Mouse (Mus musculus) MEL (cell line): ENCODE results near the gene Znrf1. TPM values are rescaled to one million over a fixed set of nuclear protein-coding genes. Genes with fewer than 3 reads are reported as not detected.
A peak's percentile ranks its signal among the peaks of the same experiment; 100 is the strongest.

ENCODE experiments used
- DNase-seq: peaks from one replicate; pipeline ENCODE4 v3.0.0; 2011; ENCODE audit warnings: low read depth, low spot score
- H3K27ac ChIP-seq: 2 replicates; pipeline ENCODE4 v1.5.1; 2012; ENCODE audit warnings: low read depth, mild to moderate bottlenecking, control low read depth, low read length, moderate library complexity; ENCODE audit not compliant: control insufficient read depth
- H3K27me3 ChIP-seq, 2 experiments: fragments of 150-350 bp in 1 of 2; sonication (generic) in 1 of 2; 2 replicates each; pipeline ENCODE4 v1.6.1; 2012; ENCODE audit warnings: low read length in 2 of 2, mild to moderate bottlenecking in 2 of 2, improper control_type of control experiment in 1 of 2, moderate library complexity in 1 of 2; ENCODE audit not compliant: insufficient read depth in 2 of 2, control insufficient read depth in 1 of 2
- H3K36me3 ChIP-seq, 2 experiments: 2 replicates each; pipeline ENCODE4 v1.6.1; 2012 to 2014; ENCODE audit warnings: low read length in 2 of 2, improper control_type of control experiment in 1 of 2, inconsistent platforms in 1 of 2, mild to moderate bottlenecking in 1 of 2; ENCODE audit not compliant: insufficient read depth in 2 of 2, control insufficient read depth in 1 of 2
- H3K4me1 ChIP-seq, 2 experiments: fragments of 150-350 bp in 1 of 2; sonication (generic) in 1 of 2; 2 replicates each; pipeline ENCODE4 v1.6.1; 2012; ENCODE audit warnings: low read length in 2 of 2, improper control_type of control experiment in 1 of 2, mild to moderate bottlenecking in 1 of 2; ENCODE audit not compliant: insufficient read depth in 2 of 2, control insufficient read depth in 1 of 2
- H3K4me3 ChIP-seq, 2 experiments: fragments of 150-350 bp in 1 of 2; sonication (generic) in 1 of 2; 2 replicates each; pipeline ENCODE4 v1.5.1; 2012; ENCODE audit warnings: low read depth in 2 of 2, low read length in 2 of 2, mild to moderate bottlenecking in 2 of 2, moderate library complexity in 2 of 2, control low read depth in 1 of 2, improper control_type of control experiment in 1 of 2; ENCODE audit not compliant: control insufficient read depth in 1 of 2, insufficient read depth in 1 of 2
- H3K79me2 ChIP-seq: 2 replicates; pipeline ENCODE4 v1.6.1; 2012; ENCODE audit warnings: mild to moderate bottlenecking, low read length, moderate library complexity; ENCODE audit not compliant: control insufficient read depth, poor library complexity, insufficient read depth
- H3K9ac ChIP-seq: 2 replicates; pipeline ENCODE4 v1.6.1; 2012; ENCODE audit warnings: low read depth, mild to moderate bottlenecking, control low read depth, low read length, moderate library complexity; ENCODE audit not compliant: control insufficient read depth, poor library complexity, severe bottlenecking
- H3K9me3 ChIP-seq: fragments of 150-350 bp; sonication (generic); replicated peaks from 2 replicates; pipeline ENCODE4 v1.6.1; 2012; ENCODE audit warnings: mild to moderate bottlenecking, low read length, improper control_type of control experiment, moderate library complexity; ENCODE audit not compliant: insufficient read depth
- CHD1 ChIP-seq: IDR thresholded peaks from 2 replicates; pipeline ENCODE4 v1.6.1; 2012; ENCODE audit warnings: low read depth, mild to moderate bottlenecking, inconsistent platforms, low read length, improper control_type of control experiment
- CHD2 ChIP-seq: IDR thresholded peaks from 2 replicates; pipeline ENCODE4 v1.6.1; 2011; ENCODE audit warnings: low read length, improper control_type of control experiment
- CTCF ChIP-seq, 3 experiments: IDR thresholded peaks in 2 of 3; conservative IDR thresholded peaks in 1 of 3; 2 replicates each; pipeline ENCODE4 v1.5.1; 2011 to 2012; ENCODE audit warnings: low read length in 3 of 3, low read depth in 2 of 3, mild to moderate bottlenecking in 2 of 3, improper control_type of control experiment in 1 of 3, inconsistent platforms in 1 of 3, mixed read lengths in 1 of 3, moderate library complexity in 1 of 3; ENCODE audit not compliant: control insufficient read depth in 1 of 3, insufficient read depth in 1 of 3, poor library complexity in 1 of 3, severe bottlenecking in 1 of 3
- E2F4 ChIP-seq: IDR thresholded peaks from 2 replicates; pipeline ENCODE4 v1.6.1; 2011; ENCODE audit warnings: low read depth, low read length, improper control_type of control experiment, borderline replicate concordance
- ELF1 ChIP-seq: IDR thresholded peaks from 2 replicates; pipeline ENCODE4 v1.6.1; 2014; ENCODE audit warnings: low read depth, mild to moderate bottlenecking, inconsistent platforms, low read length, improper control_type of control experiment, moderate library complexity
- EP300 ChIP-seq, 2 experiments: IDR thresholded peaks; 2 replicates each; pipeline ENCODE4 v1.6.1; 2011; ENCODE audit warnings: improper control_type of control experiment in 2 of 2, low read length in 2 of 2, low read depth in 1 of 2, mild to moderate bottlenecking in 1 of 2
- ETS1 ChIP-seq: IDR thresholded peaks from 2 replicates; pipeline ENCODE4 v1.6.1; 2012; ENCODE audit warnings: low read depth, mild to moderate bottlenecking, inconsistent platforms, low read length, improper control_type of control experiment, moderate library complexity
- GATA1 ChIP-seq: IDR thresholded peaks from 2 replicates; pipeline ENCODE4 v1.6.1; 2011; ENCODE audit warnings: low read depth, low read length, improper control_type of control experiment
- JUND ChIP-seq: IDR thresholded peaks from 2 replicates; pipeline ENCODE4 v1.6.1; 2011; ENCODE audit warnings: low read depth, mild to moderate bottlenecking, improper control_type of control experiment, low read length
- KAT2A ChIP-seq: conservative IDR thresholded peaks from 2 replicates; pipeline ENCODE4 v1.6.1; 2012; ENCODE audit warnings: low read depth, low read length, improper control_type of control experiment, inconsistent platforms
- MAX ChIP-seq: IDR thresholded peaks from 2 replicates; pipeline ENCODE4 v1.6.1; 2011; ENCODE audit warnings: low read length, improper control_type of control experiment
- MEF2A ChIP-seq: IDR thresholded peaks from 2 replicates; pipeline ENCODE4 v1.6.1; 2014; ENCODE audit warnings: low read depth, mild to moderate bottlenecking, inconsistent platforms, low read length, improper control_type of control experiment; ENCODE audit not compliant: poor library complexity, insufficient replicate concordance, severe bottlenecking; ENCODE audit errors: extremely low read depth
- MXI1 ChIP-seq: IDR thresholded peaks from 2 replicates; pipeline ENCODE4 v1.6.1; 2011; ENCODE audit warnings: mild to moderate bottlenecking, low read depth, low read length, improper control_type of control experiment
- MYB ChIP-seq: IDR thresholded peaks from 2 replicates; pipeline ENCODE4 v1.6.1; 2011; ENCODE audit warnings: mild to moderate bottlenecking, low read depth, low read length, improper control_type of control experiment
- NELFE ChIP-seq: IDR thresholded peaks from 2 replicates; pipeline ENCODE4 v1.6.1; 2011; ENCODE audit warnings: low read depth, low read length, improper control_type of control experiment
- NRF1 ChIP-seq: IDR thresholded peaks from 2 replicates; pipeline ENCODE4 v1.6.1; 2014; ENCODE audit warnings: low read depth, mild to moderate bottlenecking, inconsistent platforms, low read length, improper control_type of control experiment, moderate library complexity; ENCODE audit not compliant: poor library complexity, insufficient read depth, severe bottlenecking
- POLR2A ChIP-seq, 2 experiments: IDR thresholded peaks; 2 replicates each; pipeline ENCODE4 v1.6.1; 2011 to 2012; ENCODE audit warnings: low read length in 2 of 2, mild to moderate bottlenecking in 2 of 2, control low read depth in 1 of 2, improper control_type of control experiment in 1 of 2, low read depth in 1 of 2, moderate library complexity in 1 of 2; ENCODE audit not compliant: control insufficient read depth in 1 of 2, insufficient read depth in 1 of 2, poor library complexity in 1 of 2
- SIN3A ChIP-seq: IDR thresholded peaks from 2 replicates; pipeline ENCODE4 v1.6.1; 2012; ENCODE audit warnings: low read length, improper control_type of control experiment, inconsistent platforms
- TAL1 ChIP-seq: IDR thresholded peaks from 2 replicates; pipeline ENCODE4 v1.6.1; 2012; ENCODE audit warnings: mild to moderate bottlenecking, inconsistent platforms, low read length, moderate library complexity, mixed read lengths
- TCF12 ChIP-seq: IDR thresholded peaks from 2 replicates; pipeline ENCODE4 v1.6.1; 2014; ENCODE audit warnings: low read depth, mild to moderate bottlenecking, inconsistent platforms, low read length, improper control_type of control experiment, moderate library complexity
- UBTF ChIP-seq: IDR thresholded peaks from 2 replicates; pipeline ENCODE4 v1.6.1; 2012; ENCODE audit warnings: low read depth, mild to moderate bottlenecking, inconsistent platforms, low read length, improper control_type of control experiment, moderate library complexity, borderline replicate concordance; ENCODE audit not compliant: insufficient read depth
- USF1 ChIP-seq: IDR thresholded peaks from 2 replicates; pipeline ENCODE4 v1.6.1; 2014; ENCODE audit warnings: low read depth, mild to moderate bottlenecking, inconsistent platforms, low read length, improper control_type of control experiment, moderate library complexity
- USF2 ChIP-seq, 2 experiments: IDR thresholded peaks; 2 replicates each; pipeline ENCODE4 v1.6.1; 2011 to 2012; ENCODE audit warnings: improper control_type of control experiment in 2 of 2, low read length in 2 of 2, borderline replicate concordance in 1 of 2, inconsistent platforms in 1 of 2, low read depth in 1 of 2, mild to moderate bottlenecking in 1 of 2; ENCODE audit not compliant: insufficient read depth in 1 of 2
- ZKSCAN1 ChIP-seq: IDR thresholded peaks from 2 replicates; pipeline ENCODE4 v1.6.1; 2012; ENCODE audit warnings: low read depth, mild to moderate bottlenecking, inconsistent platforms, low read length, improper control_type of control experiment, moderate library complexity
- ZMIZ1 ChIP-seq: IDR thresholded peaks from 2 replicates; pipeline ENCODE4 v1.6.1; 2012; ENCODE audit warnings: low read depth, mild to moderate bottlenecking, inconsistent platforms, low read length, improper control_type of control experiment, moderate library complexity
- ZNF384 ChIP-seq: IDR thresholded peaks from 2 replicates; pipeline ENCODE4 v1.6.1; 2012; ENCODE audit warnings: low read depth, mild to moderate bottlenecking, inconsistent platforms, low read length, improper control_type of control experiment
- polyA plus RNA-seq, 2 experiments: library from polyadenylated mRNA; stranded (reverse) in 1 of 2; unstranded in 1 of 2; fragments of >175 nt in 1 of 2; fragments of >200 nt in 1 of 2; gene quantifications; 2 replicates each; pipeline versions ENCODE4 v1.2.1 to v1.2.4; 2012; ENCODE audit warnings: low replicate concordance in 2 of 2, low read depth in 1 of 2; ENCODE audit not compliant: insufficient read length in 2 of 2, insufficient read depth in 1 of 2, missing spikeins in 1 of 2
- total RNA-seq: library from RNA; depleted of rRNA; stranded (reverse); fragments of 300-350 nt; gene quantifications from 2 replicates; pipeline ENCODE4 v1.2.3, GENCODE M21; 2012

The Znrf1 gene
- total and polyA plus RNA-seq, 3 experiments, result 18.4 to 36.0 TPM; not detected in 1

DNA sequence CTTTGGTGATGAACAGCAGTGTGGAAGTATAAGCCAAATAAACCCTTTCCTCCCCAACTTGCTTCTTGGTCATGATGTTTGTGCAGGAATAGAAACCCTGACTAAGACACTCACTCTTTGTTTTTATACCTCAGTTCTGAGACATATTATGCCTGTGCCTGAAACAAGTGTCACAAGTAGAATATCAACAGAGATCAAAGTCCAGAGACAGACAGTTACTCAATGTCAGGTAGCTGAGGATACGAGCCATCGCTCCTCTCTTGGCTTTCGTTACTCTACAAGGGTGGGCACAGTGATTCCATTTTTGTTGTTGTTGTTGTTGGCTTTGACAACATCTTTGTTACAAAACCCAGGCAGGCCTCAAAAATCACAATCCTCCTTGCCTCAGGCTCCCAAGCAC is 97.1 kb downstream of the Znrf1 start:
- H3K4me3 ChIP-seq, result no peak overlapping the region
- TF ChIP-seq NRF1 (no peak), EP300 (IDR thresholded peaks at IDR 0.05; ENCODE audit: low read depth in 1 of 2, low read length in 2 of 2) (no peak), USF1 (no peak), UBTF (no peak), ELF1 (no peak), MEF2A (no peak), NELFE (no peak), TCF12 (no peak), MYB (no peak), E2F4 (no peak), CHD2 (no peak), JUND (no peak), ZMIZ1 (no peak), USF2 (IDR thresholded peaks at IDR 0.05; ENCODE audit: borderline replicate concordance in 1 of 2, insufficient read depth in 1 of 2, low read depth in 1 of 2, low read length in 2 of 2) (no peak), CTCF (IDR thresholded peaks at IDR 0.05 in 2 of 3, conservative IDR thresholded peaks at IDR 0.05 in 1 of 3; ENCODE audit: control insufficient read depth in 1 of 3, insufficient read depth in 1 of 3, low read depth in 2 of 3, low read length in 3 of 3, poor library complexity in 1 of 3, severe bottlenecking in 1 of 3) (no peak), ZKSCAN1 (no peak)
- TF ChIP-seq, all 39 proteins: peak for 0
- Histone ChIP-seq H3K9ac (no peak overlapping the region), H3K27me3 (no peaks in the 10 kb centered on the region), H3K9me3 (no peaks in the 10 kb centered on the region), H3K4me1 (peaks cover 0 to 4% of the 10 kb centered on the region in 2 experiments; a peak in 2 of 4 replicates), H3K36me3 (no peaks in the 10 kb centered on the region), H3K79me2 (no peaks in the 10 kb centered on the region), H3K27ac (no peak overlapping the region)
- DNase-seq, result no peak

DNA sequence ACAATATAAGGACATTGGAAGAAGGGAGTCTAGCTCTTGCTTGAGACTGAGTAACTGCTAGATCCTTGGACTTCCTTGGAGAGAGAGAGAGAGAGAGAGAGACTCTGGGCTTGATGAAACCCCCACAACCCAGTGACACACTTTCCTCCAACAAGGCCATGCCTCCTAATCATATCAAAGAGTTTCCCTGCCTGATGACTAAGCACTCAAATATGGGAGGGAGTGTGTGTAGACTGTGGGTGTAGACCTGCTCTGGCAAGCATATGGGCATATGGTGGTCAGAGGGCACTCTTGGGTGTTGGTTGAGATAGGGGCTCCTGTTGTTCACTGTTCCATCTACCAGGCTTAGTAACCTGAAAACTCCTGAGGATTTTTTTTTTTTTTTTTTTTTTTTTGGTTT is 102.2 kb downstream of the Znrf1 start:
- Histone ChIP-seq H3K4me1 (peaks cover 2 to 19% of the 10 kb centered on the region in 2 experiments; a peak in 2 of 4 replicates), H3K9me3 (no peaks in the 10 kb centered on the region)
- TF ChIP-seq EP300 (IDR thresholded peaks at IDR 0.05; ENCODE audit: low read depth in 1 of 2, low read length in 2 of 2), result peak in 1 of 2 experiments; percentile 15; a peak in 1 of 4 replicates
- no peak for TF ChIP-seq JUND
- no peak for TF ChIP-seq CHD1
- no peak for TF ChIP-seq USF2 (IDR thresholded peaks at IDR 0.05; ENCODE audit: borderline replicate concordance in 1 of 2, insufficient read depth in 1 of 2, low read depth in 1 of 2, low read length in 2 of 2)
- no peak for TF ChIP-seq POLR2A (IDR thresholded peaks at IDR 0.05; ENCODE audit: control insufficient read depth in 1 of 2, insufficient read depth in 1 of 2, low read depth in 1 of 2, low read length in 2 of 2, poor library complexity in 1 of 2)
- TF ChIP-seq KAT2A, result no peak
- no peak for TF ChIP-seq MYB
- TF ChIP-seq CHD2, result no peak
- peak; percentile 18; the same call in 1 of the 2 replicates for TF ChIP-seq ZNF384
- TF ChIP-seq MXI1, result no peak
- no peak for TF ChIP-seq UBTF
- TF ChIP-seq GATA1, result no peak
- TF ChIP-seq MAX, result 0 out of 2 replicates have a peak, but pooled peaks have one; percentile 29
- TF ChIP-seq TAL1, result no peak
- no peak for TF ChIP-seq ELF1
- TF ChIP-seq SIN3A, result no peak
- TF ChIP-seq ETS1, result peak; percentile 38; the same call in 1 of the 2 replicates
- TF ChIP-seq NELFE, result no peak
- TF ChIP-seq, all 39 proteins: peak for 4
- DNase-seq, result peak; percentile 66
- Histone ChIP-seq H3K27ac (no peak overlapping the region), H3K36me3 (peaks cover 0 to 3% of the 10 kb centered on the region in 2 experiments; a peak in 2 of 4 replicates), H3K27me3 (no peaks in the 10 kb centered on the region), H3K79me2 (no peaks in the 10 kb centered on the region; the same call in 1 of the 2 replicates), H3K9ac (no peak overlapping the region), H3K4me3 (no peak overlapping the region)
